Mouse (Mus musculus) monocyte, adult 5-6 weeks (primary cell): ENCODE measurements around the gene Tal1. TPM values are rescaled to one million over a fixed set of nuclear protein-coding genes. Genes with fewer than 3 reads are reported as not detected.

Experiments used
- ATAC-seq: fragments of 153-309, 156-312 bp; replicated peaks from 2 replicates; pipeline ENCODE4 v1.8.0; 2017; ENCODE audit warnings: mild to moderate bottlenecking; ENCODE audit not compliant: low TSS enrichment, insufficient number of reproducible peaks, severe bottlenecking, poor library complexity, low FRiP score
- total RNA-seq: library from RNA; stranded (forward); fragments of 200-1000, 200-491, 200-594 nt; gene quantifications from 3 replicates; pipeline ENCODE4 v1.2.3, GENCODE M21; 2017

The Tal1 gene
- total RNA-seq, 1 experiment from 2014 or later = 2.9 TPM

GRCm38 (mm10) chr4:115095671-115096434, 39.6 kb downstream of the Tal1 start:
- ATAC-seq = no peak

DNA sequence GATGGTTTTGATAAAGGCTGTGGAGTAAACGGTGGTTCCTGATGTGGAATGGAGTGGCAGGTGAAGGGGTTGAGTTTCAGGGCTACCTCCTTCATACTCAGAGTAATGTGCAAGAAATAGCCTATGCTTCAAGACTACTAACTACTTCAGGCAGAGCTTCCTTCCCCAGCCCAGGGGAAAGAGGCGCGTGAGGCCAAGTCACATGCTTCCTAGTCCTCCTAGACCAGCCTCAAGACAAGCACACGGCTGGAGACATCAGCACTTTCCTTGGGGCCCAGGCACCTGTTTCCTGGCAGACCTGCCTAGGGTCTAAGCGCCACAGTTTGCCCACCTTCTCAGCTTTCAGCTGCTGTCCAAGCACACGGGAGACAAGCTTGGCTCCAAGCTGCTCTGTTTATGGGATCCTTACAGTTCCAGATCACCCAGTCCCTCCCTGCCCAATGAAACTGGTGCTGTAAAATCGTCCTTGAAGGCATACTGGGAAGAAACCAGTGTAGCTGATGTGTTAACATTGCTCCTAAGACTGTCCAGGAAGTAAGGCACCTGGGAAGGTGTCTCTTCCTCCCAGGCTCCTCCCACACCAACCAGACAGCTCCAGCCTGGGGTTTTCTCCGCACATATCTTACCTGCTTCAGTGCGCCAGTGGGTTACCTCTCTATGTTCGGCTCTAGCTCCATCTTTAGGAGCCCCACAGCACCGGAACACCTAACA, 40.4 kb downstream of the Tal1 start:
- no peak for ATAC-seq

DNA sequence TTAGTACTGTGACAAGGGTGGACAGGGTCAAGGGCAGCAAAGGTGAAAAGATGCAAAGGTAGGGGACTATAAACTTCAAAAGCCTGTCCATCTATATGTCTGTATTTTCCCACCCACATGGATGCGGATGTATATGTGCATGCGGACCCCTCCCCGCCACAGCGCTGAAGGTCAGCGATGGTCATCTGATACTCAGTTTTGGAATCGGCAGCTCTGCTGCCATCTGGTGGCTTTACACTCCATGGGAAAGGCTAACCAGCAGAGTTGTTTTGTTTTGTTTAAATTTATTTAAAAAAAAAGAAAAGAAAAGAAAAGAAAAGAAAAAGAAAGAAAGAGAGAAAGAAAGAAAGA, 40.9 kb downstream of the Tal1 start:
- ATAC-seq = no peak

- peak; percentile 69 for ATAC-seq
These were observed 45.5 kb downstream of the Tal1 start for GRCm38 (mm10) chr4:115101682-115102081.

- no peak for ATAC-seq
These were observed 47.3 kb downstream of the Tal1 start for GRCm38 (mm10) chr4:115103510-115103909.

DNA sequence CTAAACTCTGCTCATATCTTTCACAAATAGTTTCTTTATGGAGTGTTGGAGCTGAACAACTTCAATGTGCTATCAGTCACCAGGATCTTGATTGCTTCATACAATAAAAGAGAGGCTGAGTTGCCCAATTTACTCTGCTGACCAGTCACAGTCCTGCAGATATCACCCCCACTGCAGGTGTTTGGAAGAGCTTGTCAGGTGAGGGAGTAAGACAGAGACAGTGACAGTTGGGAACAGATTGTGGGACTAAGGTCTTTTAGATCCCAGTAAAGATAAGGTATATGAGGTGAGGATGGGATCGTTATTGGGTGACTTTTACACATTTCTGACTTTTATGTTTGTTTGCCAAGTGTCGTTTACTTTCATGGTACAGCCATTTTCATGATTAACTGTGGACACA, 54.9 kb downstream of the Tal1 start:
- ATAC-seq = no peak

- no peak for ATAC-seq
These were observed 57.0 kb downstream of the Tal1 start for GRCm38 (mm10) chr4:115113266-115113665.

- ATAC-seq = no peak
These were observed 63.4 kb downstream of the Tal1 start for GRCm38 (mm10) chr4:115119642-115120041.

GRCm38 (mm10) chr4:115121162-115121561, 64.9 kb downstream of the Tal1 start:
- no peak for ATAC-seq

Other genes with a start within 250 kb of the Tal1 start
- not detected in 3 replicates for gene Gm12830, start 234.7 kb upstream of the Tal1 start, total RNA-seq
- 0.10 to 1.5 TPM (median 0.75 TPM) in 3 replicates for gene Foxd2, start 147.6 kb upstream of the Tal1 start, total RNA-seq
- not detected in 3 replicates for gene Foxe3, start 130.4 kb upstream of the Tal1 start, total RNA-seq
- gene Cmpk1, start 69.2 kb upstream of the Tal1 start, total RNA-seq = 193 to 301 TPM (median 285 TPM) in 3 replicates
- 0.53 to 1.9 TPM (median 0.78 TPM) in 3 replicates for gene Stil, start 56.3 kb upstream of the Tal1 start, total RNA-seq
- gene Pdzk1ip1, start 32.3 kb downstream of the Tal1 start, total RNA-seq = 3.3 to 4.9 TPM in 2 of 3 replicates, not detected in the other
- gene Cyp4x1, start 77.9 kb downstream of the Tal1 start, total RNA-seq = 0.49 TPM in 1 of 3 replicates, not detected in the others
- gene Cyp4a29, start 185.7 kb downstream of the Tal1 start, total RNA-seq = not detected in 3 replicates
- not detected in 3 replicates for gene Cyp4a12a, start 242.6 kb downstream of the Tal1 start, total RNA-seq